Mouse (Mus musculus): Measurements from ENCODE around the gene Trpm8. TPM values are rescaled to one million over a fixed set of nuclear protein-coding genes. Genes with fewer than 3 reads are reported as not detected.
A peak's percentile ranks its signal among the peaks of the same experiment; 100 is the strongest.

Trpm8 gene
- polyA plus RNA-seq, 1 experiment from 2014 or later = 0.04 TPM

DNA sequence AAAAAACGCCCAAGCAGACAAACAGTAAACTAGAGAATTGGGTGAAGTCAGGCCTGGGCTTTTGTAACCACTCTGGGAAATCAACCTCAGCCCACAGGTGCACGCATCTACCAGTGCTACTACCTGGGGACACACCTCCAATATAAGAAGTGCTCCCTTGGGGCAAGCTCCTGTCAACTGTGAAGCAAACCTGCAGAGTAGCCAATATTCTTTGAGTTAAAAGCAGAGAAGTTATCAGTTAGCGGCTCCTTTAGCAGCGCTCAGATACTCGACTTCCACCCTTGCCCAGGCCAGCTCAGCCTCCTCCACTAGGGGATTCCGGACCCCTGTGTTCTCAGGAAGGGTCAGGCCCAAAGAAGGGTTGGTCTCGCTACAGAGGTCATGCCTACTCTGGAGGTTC lies 15.8 kb upstream of the Trpm8 start:
- no peak overlapping the region for H3K4me2 ChIP-seq (ENCODE audit: low read length)
- WGBS = 80% methylated on average over 7 of the region's 7 CpGs
- H3K27ac ChIP-seq (replicated peaks in 1 of 2; ENCODE audit: control insufficient read depth in 1 of 2, insufficient read depth in 1 of 2, low read depth in 2 of 2, low read length in 2 of 2) = no peak overlapping the region
- H3K4me1 ChIP-seq (ENCODE audit: control insufficient read depth in 2 of 2, insufficient read depth in 2 of 2, low read length in 2 of 2) = peaks cover 7 to 29% of the 10 kb centered on the region in 2 experiments
- H3K9ac ChIP-seq (ENCODE audit: low read length) = no peak overlapping the region
- H3K4me3 ChIP-seq (ENCODE audit: control insufficient read depth in 1 of 2, insufficient read depth in 1 of 2, low read depth in 1 of 2, low read length in 2 of 2) = no peak overlapping the region
- peaks cover 67% of the 10 kb centered on the region for H3K36me3 ChIP-seq (ENCODE audit: control insufficient read depth, insufficient read depth, low read length)
- no peaks in the 10 kb centered on the region for H3K27me3 ChIP-seq (ENCODE audit: control insufficient read depth, insufficient read depth, low read length)
- H3K9me3 ChIP-seq (ENCODE audit: control insufficient read depth, low read length) = peaks cover 8% of the 10 kb centered on the region; the same call in 1 of the 2 replicates
- no peak for ATAC-seq (ENCODE audit: insufficient number of reproducible peaks, insufficient read depth, low FRiP score, low read depth)

DNA sequence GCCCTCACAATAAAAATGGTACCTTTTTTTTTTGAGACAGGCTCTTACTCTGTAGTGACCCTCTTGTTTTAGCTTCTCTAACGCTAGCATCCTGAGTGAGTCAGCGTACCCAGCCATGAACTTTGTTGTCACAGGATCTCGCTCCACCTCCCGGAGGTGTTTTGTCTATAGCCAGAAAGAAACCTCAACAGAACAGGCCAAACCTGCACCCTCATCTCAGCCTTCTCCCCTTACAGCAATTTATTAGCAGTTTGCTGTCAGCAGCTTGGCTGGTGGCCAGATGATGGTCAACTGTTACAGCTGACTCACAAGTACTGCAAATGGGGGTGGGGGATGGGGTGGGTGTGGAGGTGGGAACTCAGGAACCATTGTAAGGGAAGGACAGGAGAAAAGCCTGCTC lies 15.2 kb upstream of the Trpm8 start:
- peaks cover 4% of the 10 kb centered on the region; the same call in 1 of the 2 replicates for H3K9me3 ChIP-seq (ENCODE audit: control insufficient read depth, low read length)
- no peak overlapping the region for H3K4me2 ChIP-seq (ENCODE audit: low read length)
- peak; percentile 2; the same call in 1 of the 2 replicates for ATAC-seq (ENCODE audit: insufficient number of reproducible peaks, insufficient read depth, low FRiP score, low read depth)
- no peak overlapping the region for H3K4me3 ChIP-seq (ENCODE audit: control insufficient read depth in 1 of 2, insufficient read depth in 1 of 2, low read depth in 1 of 2, low read length in 2 of 2)
- H3K4me1 ChIP-seq (ENCODE audit: control insufficient read depth in 2 of 2, insufficient read depth in 2 of 2, low read length in 2 of 2) = peaks cover 7 to 29% of the 10 kb centered on the region in 2 experiments
- no peaks in the 10 kb centered on the region for H3K27me3 ChIP-seq (ENCODE audit: control insufficient read depth, insufficient read depth, low read length)
- H3K27ac ChIP-seq (replicated peaks in 1 of 2; ENCODE audit: control insufficient read depth in 1 of 2, insufficient read depth in 1 of 2, low read depth in 2 of 2, low read length in 2 of 2) = no peak overlapping the region
- WGBS = 77% methylated on average over 4 of the region's 4 CpGs
- H3K9ac ChIP-seq (ENCODE audit: low read length) = no peak overlapping the region
- peaks cover 73% of the 10 kb centered on the region for H3K36me3 ChIP-seq (ENCODE audit: control insufficient read depth, insufficient read depth, low read length)

DNA sequence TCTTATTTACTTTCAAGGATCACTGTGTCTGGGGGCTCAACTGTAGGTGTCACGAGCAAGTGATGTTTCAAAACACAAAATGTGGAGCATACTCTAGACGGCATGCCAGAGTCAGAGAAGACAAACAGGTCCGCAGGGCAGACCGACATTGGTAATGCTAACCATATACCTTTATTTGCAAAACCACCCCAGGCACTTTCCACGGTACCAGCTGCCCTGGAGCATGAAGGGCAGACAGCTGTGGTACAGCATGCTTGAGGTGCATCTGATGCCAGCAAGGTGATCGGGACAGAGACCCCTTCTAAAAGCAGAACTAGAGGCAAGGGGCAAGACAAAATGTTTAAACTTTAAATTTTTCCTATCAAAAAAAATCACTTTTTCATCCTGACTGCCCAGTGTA lies 14.5 kb upstream of the Trpm8 start:
- no peaks in the 10 kb centered on the region for H3K27me3 ChIP-seq (ENCODE audit: control insufficient read depth, insufficient read depth, low read length)
- no peak overlapping the region for H3K9ac ChIP-seq (ENCODE audit: low read length)
- no peak overlapping the region for H3K4me2 ChIP-seq (ENCODE audit: low read length)
- H3K9me3 ChIP-seq (ENCODE audit: control insufficient read depth, low read length) = no peaks in the 10 kb centered on the region
- WGBS = 75% methylated on average over 6 of the region's 6 CpGs
- H3K4me3 ChIP-seq (ENCODE audit: control insufficient read depth in 1 of 2, insufficient read depth in 1 of 2, low read depth in 1 of 2, low read length in 2 of 2) = no peak overlapping the region
- no peak overlapping the region for H3K27ac ChIP-seq (replicated peaks in 1 of 2; ENCODE audit: control insufficient read depth in 1 of 2, insufficient read depth in 1 of 2, low read depth in 2 of 2, low read length in 2 of 2)
- ATAC-seq (ENCODE audit: insufficient number of reproducible peaks, insufficient read depth, low FRiP score, low read depth) = no peak
- peaks cover 80% of the 10 kb centered on the region for H3K36me3 ChIP-seq (ENCODE audit: control insufficient read depth, insufficient read depth, low read length)
- H3K4me1 ChIP-seq (ENCODE audit: control insufficient read depth in 2 of 2, insufficient read depth in 2 of 2, low read length in 2 of 2) = peaks cover 7 to 29% of the 10 kb centered on the region in 2 experiments

DNA sequence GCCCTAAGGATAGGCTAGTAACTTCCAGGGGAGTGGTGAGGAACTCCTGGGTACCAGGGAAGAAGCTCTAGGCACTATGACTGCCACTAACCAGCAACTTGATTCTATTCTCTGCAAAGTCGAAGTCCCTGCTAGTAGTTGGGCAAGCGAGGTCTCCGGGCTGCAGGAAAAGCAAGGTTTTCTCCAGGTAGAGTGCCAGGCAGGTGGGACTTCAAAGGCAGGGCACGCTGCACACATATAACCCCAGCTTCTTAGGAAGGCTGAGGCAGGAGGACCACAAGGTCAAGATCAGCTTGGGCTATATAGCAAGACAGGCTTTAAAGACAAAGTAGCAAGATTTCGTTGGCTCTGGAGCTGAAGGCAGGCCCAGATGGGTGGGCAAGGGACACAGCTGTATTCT lies 13.7 kb upstream of the Trpm8 start:
- H3K27me3 ChIP-seq (ENCODE audit: control insufficient read depth, insufficient read depth, low read length) = no peaks in the 10 kb centered on the region
- peaks cover 88% of the 10 kb centered on the region for H3K36me3 ChIP-seq (ENCODE audit: control insufficient read depth, insufficient read depth, low read length)
- H3K9me3 ChIP-seq (ENCODE audit: control insufficient read depth, low read length) = no peaks in the 10 kb centered on the region
- WGBS = 90% methylated on average over 5 of the region's 5 CpGs
- H3K27ac ChIP-seq (replicated peaks in 1 of 2; ENCODE audit: control insufficient read depth in 1 of 2, insufficient read depth in 1 of 2, low read depth in 2 of 2, low read length in 2 of 2) = no peak overlapping the region
- H3K4me3 ChIP-seq (ENCODE audit: control insufficient read depth in 1 of 2, insufficient read depth in 1 of 2, low read depth in 1 of 2, low read length in 2 of 2) = no peak overlapping the region
- ATAC-seq (ENCODE audit: insufficient number of reproducible peaks, insufficient read depth, low FRiP score, low read depth) = no peak
- peaks cover 7 to 29% of the 10 kb centered on the region in 2 experiments for H3K4me1 ChIP-seq (ENCODE audit: control insufficient read depth in 2 of 2, insufficient read depth in 2 of 2, low read length in 2 of 2)
- H3K4me2 ChIP-seq (ENCODE audit: low read length) = no peak overlapping the region
- no peak overlapping the region for H3K9ac ChIP-seq (ENCODE audit: low read length)

DNA sequence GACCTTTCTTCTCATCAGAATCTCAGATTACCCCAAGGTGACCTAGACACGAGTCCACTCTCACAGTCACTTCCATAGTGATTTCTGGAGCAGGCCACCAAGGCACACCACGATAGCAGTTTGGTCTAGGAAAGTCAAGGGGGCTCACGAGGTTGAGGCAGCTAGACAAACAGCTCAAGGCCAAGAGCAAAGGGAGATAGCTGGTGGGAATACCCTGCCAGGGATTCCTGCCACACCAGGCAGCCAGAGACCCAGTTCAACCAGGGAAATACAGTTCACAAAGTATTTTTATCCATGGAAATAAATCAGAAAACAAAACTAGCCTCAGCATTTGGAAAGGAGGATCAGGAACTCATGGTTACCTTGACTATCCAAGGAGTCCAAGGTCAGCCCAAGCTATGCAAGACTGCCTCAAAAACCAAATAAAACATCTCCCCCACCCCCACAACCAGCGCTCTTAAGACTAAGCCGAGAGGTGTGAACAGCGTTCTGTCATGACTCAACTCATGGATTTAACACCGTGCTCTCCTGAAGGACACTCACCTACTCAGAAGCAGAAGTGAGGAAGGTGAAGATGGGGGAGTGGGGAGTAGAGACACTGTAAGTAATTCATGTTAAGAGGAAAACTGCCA lies 13.1 kb upstream of the Trpm8 start:
- ATAC-seq (ENCODE audit: insufficient number of reproducible peaks, insufficient read depth, low FRiP score, low read depth) = no peak
- H3K4me2 ChIP-seq (ENCODE audit: low read length) = no peak overlapping the region
- H3K4me3 ChIP-seq (ENCODE audit: control insufficient read depth in 1 of 2, insufficient read depth in 1 of 2, low read depth in 1 of 2, low read length in 2 of 2) = no peak overlapping the region
- H3K27me3 ChIP-seq (ENCODE audit: control insufficient read depth, insufficient read depth, low read length) = no peaks in the 10 kb centered on the region
- H3K36me3 ChIP-seq (ENCODE audit: control insufficient read depth, insufficient read depth, low read length) = peaks cover 94% of the 10 kb centered on the region
- 78% methylated on average over 7 of the region's 7 CpGs for WGBS
- H3K9me3 ChIP-seq (ENCODE audit: control insufficient read depth, low read length) = no peaks in the 10 kb centered on the region
- no peak overlapping the region for H3K27ac ChIP-seq (replicated peaks in 1 of 2; ENCODE audit: control insufficient read depth in 1 of 2, insufficient read depth in 1 of 2, low read depth in 2 of 2, low read length in 2 of 2)
- peaks cover 3 to 25% of the 10 kb centered on the region in 2 experiments for H3K4me1 ChIP-seq (ENCODE audit: control insufficient read depth in 2 of 2, insufficient read depth in 2 of 2, low read length in 2 of 2)
- no peak overlapping the region for H3K9ac ChIP-seq (ENCODE audit: low read length)

DNA sequence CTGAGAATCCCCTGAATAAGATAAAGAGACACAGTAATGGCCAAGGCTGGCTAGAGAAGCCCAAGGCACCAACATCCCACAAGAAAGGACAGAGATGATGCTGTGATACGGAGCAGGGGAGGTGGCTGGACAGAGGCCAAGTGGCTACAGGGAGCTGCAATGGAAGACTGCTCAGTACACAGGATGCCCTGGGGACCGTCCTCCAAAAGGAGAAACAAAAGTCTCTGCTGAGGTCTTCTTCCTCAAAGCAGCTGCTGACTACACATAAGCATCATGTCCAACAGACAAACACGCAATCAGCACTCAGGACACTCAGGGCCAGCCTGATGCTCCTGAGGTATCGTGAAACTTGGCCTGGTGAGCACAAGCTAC lies 12.6 kb upstream of the Trpm8 start:
- Histone ChIP-seq H3K27ac (replicated peaks in 1 of 2; ENCODE audit: control insufficient read depth in 1 of 2, insufficient read depth in 1 of 2, low read depth in 2 of 2, low read length in 2 of 2) (no peak overlapping the region), H3K4me2 (ENCODE audit: low read length) (no peak overlapping the region), H3K27me3 (ENCODE audit: control insufficient read depth, insufficient read depth, low read length) (no peaks in the 10 kb centered on the region), H3K4me3 (ENCODE audit: control insufficient read depth in 1 of 2, insufficient read depth in 1 of 2, low read depth in 1 of 2, low read length in 2 of 2) (no peak overlapping the region), H3K36me3 (ENCODE audit: control insufficient read depth, insufficient read depth, low read length) (peaks cover 99% of the 10 kb centered on the region), H3K9me3 (ENCODE audit: control insufficient read depth, low read length) (no peaks in the 10 kb centered on the region), H3K9ac (ENCODE audit: low read length) (no peak overlapping the region), H3K4me1 (ENCODE audit: control insufficient read depth in 2 of 2, insufficient read depth in 2 of 2, low read length in 2 of 2) (peaks cover 0 to 24% of the 10 kb centered on the region in 2 experiments)
- WGBS = 70% methylated on average over 4 of the region's 4 CpGs
- ATAC-seq (ENCODE audit: insufficient number of reproducible peaks, insufficient read depth, low FRiP score, low read depth) = no peak

DNA sequence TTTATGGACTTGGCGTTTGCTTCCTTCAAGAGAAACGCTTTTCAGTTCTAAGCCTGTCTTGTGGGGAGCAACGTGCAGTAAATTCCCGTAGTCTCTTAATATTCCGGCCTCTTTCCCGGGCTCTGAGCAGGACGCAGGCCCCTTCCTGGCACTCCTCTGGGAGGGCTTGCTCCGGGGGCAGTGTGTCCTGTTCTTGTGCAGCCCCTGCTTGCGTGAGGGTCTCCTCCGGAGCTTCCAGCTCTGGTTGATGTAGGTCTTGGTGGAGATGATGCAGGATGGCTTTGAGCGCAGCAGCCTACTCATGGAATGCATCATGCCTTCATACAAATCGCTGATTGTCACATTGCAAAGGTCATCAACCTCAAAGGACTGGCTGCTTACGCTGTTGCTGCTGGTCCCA lies 11.3 kb upstream of the Trpm8 start:
- Histone ChIP-seq H3K27me3 (ENCODE audit: control insufficient read depth, insufficient read depth, low read length) (no peaks in the 10 kb centered on the region), H3K36me3 (ENCODE audit: control insufficient read depth, insufficient read depth, low read length) (peaks cover 91% of the 10 kb centered on the region), H3K27ac (replicated peaks in 1 of 2; ENCODE audit: control insufficient read depth in 1 of 2, insufficient read depth in 1 of 2, low read depth in 2 of 2, low read length in 2 of 2) (no peak overlapping the region), H3K4me3 (ENCODE audit: control insufficient read depth in 1 of 2, insufficient read depth in 1 of 2, low read depth in 1 of 2, low read length in 2 of 2) (no peak overlapping the region), H3K4me1 (ENCODE audit: control insufficient read depth in 2 of 2, insufficient read depth in 2 of 2, low read length in 2 of 2) (peaks cover 0 to 24% of the 10 kb centered on the region in 2 experiments), H3K9ac (ENCODE audit: low read length) (no peak overlapping the region), H3K9me3 (ENCODE audit: control insufficient read depth, low read length) (no peaks in the 10 kb centered on the region), H3K4me2 (ENCODE audit: low read length) (no peak overlapping the region)
- no peak for ATAC-seq (ENCODE audit: insufficient number of reproducible peaks, insufficient read depth, low FRiP score, low read depth)
- WGBS = 89% methylated on average over 13 of the region's 13 CpGs

DNA sequence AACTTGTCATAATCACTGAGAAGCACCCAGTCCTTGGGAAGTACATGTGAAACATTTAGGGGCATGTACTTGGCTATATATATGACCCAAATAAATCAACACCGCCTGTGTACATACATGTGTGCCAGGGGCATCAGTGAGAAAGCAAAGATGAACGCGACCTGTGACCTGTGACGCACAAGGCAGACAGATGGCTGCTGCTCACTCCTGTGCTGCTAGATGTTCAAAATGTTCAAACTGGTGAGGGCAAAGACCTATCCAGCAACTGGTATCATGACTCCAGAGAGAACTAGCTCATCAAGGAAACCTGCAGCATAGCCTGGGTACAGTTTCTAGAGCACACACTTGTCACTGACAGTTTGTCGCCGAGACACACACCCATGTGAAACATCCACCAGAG lies 10.0 kb upstream of the Trpm8 start:
- no peak overlapping the region for H3K4me3 ChIP-seq (ENCODE audit: control insufficient read depth in 1 of 2, insufficient read depth in 1 of 2, low read depth in 1 of 2, low read length in 2 of 2)
- H3K9ac ChIP-seq (ENCODE audit: low read length) = no peak overlapping the region
- no peak for ATAC-seq (ENCODE audit: insufficient number of reproducible peaks, insufficient read depth, low FRiP score, low read depth)
- H3K36me3 ChIP-seq (ENCODE audit: control insufficient read depth, insufficient read depth, low read length) = peaks cover 91% of the 10 kb centered on the region
- no peaks in the 10 kb centered on the region for H3K27me3 ChIP-seq (ENCODE audit: control insufficient read depth, insufficient read depth, low read length)
- 93% methylated on average over 6 of the region's 6 CpGs for WGBS
- peaks cover 0 to 13% of the 10 kb centered on the region in 2 experiments for H3K4me1 ChIP-seq (ENCODE audit: control insufficient read depth in 2 of 2, insufficient read depth in 2 of 2, low read length in 2 of 2)
- H3K4me2 ChIP-seq (ENCODE audit: low read length) = no peak overlapping the region
- no peaks in the 10 kb centered on the region for H3K9me3 ChIP-seq (ENCODE audit: control insufficient read depth, low read length)
- H3K27ac ChIP-seq (replicated peaks in 1 of 2; ENCODE audit: control insufficient read depth in 1 of 2, insufficient read depth in 1 of 2, low read depth in 2 of 2, low read length in 2 of 2) = no peak overlapping the region
